Mouse (Mus musculus) intestine, postnatal 0 days (tissue): ENCODE measurements around the gene Adarb2. TPM values are rescaled to one million over a fixed set of nuclear protein-coding genes. Genes with fewer than 3 reads are reported as not detected.

Experiments used
- ATAC-seq: fragments of 200-750 bp; cut with Nextera tagmentation; 2 replicates; pipeline ENCODE4 v1.8.0; 2017; ENCODE audit warnings: mild to moderate bottlenecking, moderate TSS enrichment, moderate library complexity
- H3K27ac ChIP-seq: fragments of 300-500 bp; sonication (generic); 2 replicates; pipeline ENCODE4 v1.5.1; 2014; ENCODE audit warnings: mild to moderate bottlenecking, low read depth, low read length, moderate library complexity
- H3K27me3 ChIP-seq: fragments of 300-500 bp; sonication (generic); replicated peaks from 2 replicates; pipeline ENCODE4 v1.6.1; 2014; ENCODE audit warnings: low read length, mixed read lengths; ENCODE audit not compliant: control insufficient read depth, insufficient read depth
- H3K36me3 ChIP-seq: fragments of 300-500 bp; sonication (generic); 2 replicates; pipeline ENCODE4 v1.6.1; 2014; ENCODE audit warnings: mild to moderate bottlenecking, moderate library complexity; ENCODE audit not compliant: control insufficient read depth, insufficient read depth
- H3K4me1 ChIP-seq: fragments of 300-500 bp; sonication (generic); replicated peaks from 2 replicates; pipeline ENCODE4 v1.6.1; 2014; ENCODE audit warnings: antibody characterized with exemption, low read length, mixed read lengths; ENCODE audit not compliant: control insufficient read depth, insufficient read depth
- H3K4me2 ChIP-seq: fragments of 300-500 bp; sonication (generic); replicated peaks from 2 replicates; pipeline ENCODE4 v1.6.1; 2014; ENCODE audit warnings: low read depth, mild to moderate bottlenecking, moderate library complexity
- H3K4me3 ChIP-seq: fragments of 300-500 bp; sonication (generic); 2 replicates; pipeline ENCODE4 v1.5.1; 2014; ENCODE audit warnings: low read depth, low read length
- H3K9ac ChIP-seq: fragments of 300-500 bp; sonication (generic); 2 replicates; pipeline ENCODE4 v1.6.1; 2014; ENCODE audit warnings: mild to moderate bottlenecking, low read depth, low read length
- H3K9me3 ChIP-seq: fragments of 300-500 bp; sonication (generic); 2 replicates; pipeline ENCODE4 v1.6.1; 2016; ENCODE audit warnings: mixed run types; ENCODE audit not compliant: control insufficient read depth
- CTCF ChIP-seq: sonication (generic); IDR thresholded peaks from 2 replicates; pipeline ENCODE4 v1.5.1; 2016; ENCODE audit warnings: low read depth, mild to moderate bottlenecking, control low read depth, antibody characterized with exemption, moderate library complexity
- WGBS: fragments of 180-500 bp; shearing (Covaris S2); extraction: QIAGEN DNeasy Blood & Tissue Kit; methylation state at CpG from one replicate; pipeline ENCODE4 v1.1.7; 2014; 5-methylcytosine and 5-hydroxymethylcytosine counted together
- polyA plus RNA-seq: library from polyadenylated mRNA; unstranded; fragments of >200 nt; fragmentation: Nextera tagmentation; extraction: Ambion mirVana; gene quantifications from 2 replicates; pipeline ENCODE4 v1.2.1, GENCODE M21; 2015

Gene Adarb2
- polyA plus RNA-seq, 1 experiment from 2014 or later: 0.14 TPM

DNA sequence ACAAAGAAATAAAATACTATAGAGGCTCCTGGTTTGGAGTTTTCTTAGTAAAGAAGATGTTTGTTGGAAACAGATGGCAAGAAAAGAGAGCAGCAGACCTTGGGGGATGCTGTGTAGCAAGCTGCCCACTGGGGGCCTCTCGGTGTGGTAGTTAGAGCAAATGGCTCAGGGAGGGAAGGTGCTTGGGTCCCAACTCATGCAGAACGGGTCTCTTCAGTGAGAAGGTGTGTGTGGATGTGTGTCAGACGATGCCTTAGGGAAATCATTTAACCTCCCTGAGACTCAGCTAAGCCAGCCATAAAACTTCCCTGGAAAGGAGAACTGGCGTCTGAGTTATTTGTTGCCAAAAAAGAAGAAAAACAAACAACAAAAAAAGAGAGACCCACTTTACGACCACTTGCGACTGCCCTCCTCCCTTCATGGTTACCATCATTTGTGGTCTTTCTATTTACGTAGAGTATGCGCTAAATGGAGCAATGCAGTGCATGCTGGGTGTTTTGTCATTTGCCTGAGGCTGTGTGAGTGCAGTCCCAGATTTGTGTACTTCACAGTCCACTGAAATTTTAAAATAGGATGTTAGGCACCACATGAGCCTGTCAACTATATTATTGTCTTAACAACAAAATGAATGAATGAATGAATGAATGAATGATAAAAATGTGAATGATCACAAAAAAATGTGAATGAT is 245.7 kb downstream of the Adarb2 start:
- H3K27me3 ChIP-seq: no peaks in the 10 kb centered on the region
- no peak overlapping the region for H3K4me2 ChIP-seq
- H3K36me3 ChIP-seq: no peaks in the 10 kb centered on the region
- TF ChIP-seq CTCF: no peak
- ATAC-seq: no peak
- WGBS: 49% methylated on average over 8 of the region's 8 CpGs
- H3K9ac ChIP-seq: no peak overlapping the region
- H3K4me3 ChIP-seq: no peak overlapping the region
- H3K9me3 ChIP-seq: no peaks in the 10 kb centered on the region
- no peak overlapping the region for H3K27ac ChIP-seq
- H3K4me1 ChIP-seq: no peaks in the 10 kb centered on the region

DNA sequence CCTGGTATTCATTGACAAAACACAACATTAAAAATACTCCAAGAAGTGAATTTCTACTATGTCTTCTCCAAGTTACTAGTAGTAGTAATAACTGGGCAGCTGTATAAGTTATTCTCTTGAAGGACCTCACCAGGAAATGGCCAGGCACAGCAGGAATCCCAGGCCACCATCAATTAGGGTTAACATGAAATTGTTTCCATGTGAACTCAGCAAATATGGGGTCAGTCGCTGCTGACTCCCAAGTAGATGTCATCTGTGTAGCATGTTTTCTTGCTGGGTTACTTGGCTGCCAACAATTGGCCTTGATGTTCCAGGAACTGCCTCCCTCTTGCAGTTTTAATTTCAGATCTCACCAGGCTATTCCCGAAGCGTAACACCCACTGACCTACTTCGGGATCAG is 248.9 kb downstream of the Adarb2 start:
- ATAC-seq: no peak
- no peak overlapping the region for H3K4me3 ChIP-seq
- H3K9me3 ChIP-seq: no peaks in the 10 kb centered on the region
- WGBS: 88% methylated on average over 4 of the region's 4 CpGs
- no peak overlapping the region for H3K9ac ChIP-seq
- H3K4me2 ChIP-seq: no peak overlapping the region
- H3K36me3 ChIP-seq: no peaks in the 10 kb centered on the region
- no peaks in the 10 kb centered on the region for H3K27me3 ChIP-seq
- no peaks in the 10 kb centered on the region for H3K4me1 ChIP-seq
- no peak overlapping the region for H3K27ac ChIP-seq
- no peak for TF ChIP-seq CTCF

DNA sequence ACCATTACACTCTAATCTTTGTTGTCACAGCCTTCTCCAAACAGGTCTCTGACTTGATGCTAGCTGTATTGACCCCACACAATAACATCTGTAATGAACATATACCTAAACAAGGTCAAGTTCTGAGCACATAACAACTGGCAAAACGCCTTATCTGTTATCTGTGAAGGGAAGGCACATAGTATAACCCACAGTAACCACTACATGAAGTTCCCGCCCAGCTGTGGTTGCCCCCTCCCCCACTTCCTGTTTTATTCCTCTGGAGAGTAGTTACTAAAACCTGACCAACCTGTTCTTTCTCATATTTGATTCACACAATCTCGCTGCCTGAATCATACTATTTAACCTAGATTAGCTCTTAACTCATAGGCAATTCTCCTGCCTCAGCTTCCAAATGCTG is 254.2 kb downstream of the Adarb2 start:
- ATAC-seq: no peak
- no peaks in the 10 kb centered on the region for H3K4me1 ChIP-seq
- no peaks in the 10 kb centered on the region for H3K36me3 ChIP-seq
- no peak overlapping the region for H3K27ac ChIP-seq
- no peak for TF ChIP-seq CTCF
- WGBS: 52% methylated on average over 3 of the region's 3 CpGs
- no peak overlapping the region for H3K4me2 ChIP-seq
- no peaks in the 10 kb centered on the region for H3K9me3 ChIP-seq
- H3K4me3 ChIP-seq: no peak overlapping the region
- no peaks in the 10 kb centered on the region for H3K27me3 ChIP-seq
- H3K9ac ChIP-seq: no peak overlapping the region

DNA sequence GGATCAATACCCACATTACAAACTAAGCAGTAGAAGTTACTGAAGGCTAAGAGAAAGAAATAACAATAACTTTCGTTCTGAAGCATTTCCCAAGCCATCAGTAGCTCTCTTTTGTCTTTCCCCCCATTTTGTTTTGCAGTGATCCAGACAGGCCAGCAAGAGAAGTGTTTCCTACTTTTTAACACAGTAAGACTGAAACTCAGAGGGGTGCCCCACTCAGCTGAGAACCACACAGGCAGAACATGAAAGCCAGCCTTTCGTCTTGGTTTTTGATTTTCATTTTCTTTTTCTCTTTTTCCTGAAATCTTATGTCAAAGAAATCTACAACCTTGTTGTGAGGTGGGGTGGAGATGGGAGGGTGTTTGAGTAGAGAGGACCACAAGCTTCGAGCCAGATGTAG is 255.2 kb downstream of the Adarb2 start:
- H3K27me3 ChIP-seq: no peaks in the 10 kb centered on the region
- ATAC-seq: no peak
- H3K9me3 ChIP-seq: no peaks in the 10 kb centered on the region
- WGBS: 80% methylated on average over 3 of the region's 3 CpGs
- no peak overlapping the region for H3K4me3 ChIP-seq
- no peak overlapping the region for H3K9ac ChIP-seq
- no peaks in the 10 kb centered on the region for H3K36me3 ChIP-seq
- no peak overlapping the region for H3K4me2 ChIP-seq
- no peak for TF ChIP-seq CTCF
- H3K4me1 ChIP-seq: no peaks in the 10 kb centered on the region
- no peak overlapping the region for H3K27ac ChIP-seq

DNA sequence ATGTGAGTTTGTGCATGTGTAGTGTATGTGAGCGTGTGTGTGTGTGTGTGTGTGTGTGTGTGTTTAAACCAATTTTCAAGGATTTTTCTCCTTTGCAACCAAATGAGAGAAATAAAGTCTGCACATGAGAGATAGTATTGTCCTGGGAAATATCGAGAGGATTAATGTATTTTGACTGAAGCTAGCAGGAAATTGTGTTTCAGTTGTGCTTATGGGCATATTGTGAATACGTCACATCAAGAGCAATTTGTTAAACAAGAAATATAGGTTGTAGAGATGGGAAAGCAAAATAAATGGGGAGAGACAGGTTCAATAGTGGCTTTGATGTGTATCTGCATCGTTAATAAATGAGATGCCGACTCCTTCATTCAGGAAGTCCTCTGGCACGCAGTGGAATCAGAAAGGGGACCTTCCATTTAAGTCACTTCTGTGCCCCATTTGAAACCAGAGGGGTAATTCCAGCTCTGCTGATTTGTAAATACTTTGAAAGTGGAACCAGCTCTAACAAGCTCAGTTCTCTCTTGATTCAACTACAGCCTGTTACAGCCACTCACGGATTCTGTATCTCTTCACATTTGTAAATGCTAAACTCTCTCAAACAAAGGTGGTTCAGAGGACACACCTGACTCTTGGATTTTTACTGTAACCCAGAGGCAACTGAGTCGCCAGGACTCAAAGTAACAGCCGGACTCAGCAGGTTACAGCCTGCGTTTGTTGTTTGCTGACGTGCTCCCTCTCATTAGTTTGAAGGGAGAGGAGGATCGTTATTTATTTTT is 265.1 kb downstream of the Adarb2 start:
- no peak for ATAC-seq
- H3K4me1 ChIP-seq: no peaks in the 10 kb centered on the region
- WGBS: 80% methylated on average over 12 of the region's 12 CpGs

DNA sequence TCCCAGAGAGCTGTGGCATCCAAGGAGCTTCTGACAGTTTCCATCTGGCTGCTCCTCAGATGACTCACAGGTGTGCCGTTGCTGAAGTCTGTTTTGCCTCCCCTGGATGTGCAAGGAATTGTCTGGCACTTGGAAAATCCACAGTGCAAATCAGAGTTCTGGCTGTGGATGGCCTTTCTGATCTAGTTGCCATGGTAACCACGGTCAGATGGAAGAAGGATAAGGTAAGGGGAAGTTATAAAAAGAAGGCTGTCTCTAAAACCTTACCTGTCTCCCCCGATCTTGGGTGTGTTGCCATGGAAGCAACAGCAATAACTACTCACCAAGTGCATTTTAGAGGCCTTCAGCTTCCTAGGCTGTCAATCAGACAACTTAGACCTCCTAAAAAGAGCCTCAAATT is 273.6 kb downstream of the Adarb2 start:
- Histone ChIP-seq H3K27ac (no peak overlapping the region), H3K9ac (no peak overlapping the region), H3K27me3 (no peaks in the 10 kb centered on the region), H3K4me2 (no peak overlapping the region), H3K36me3 (no peaks in the 10 kb centered on the region), H3K9me3 (no peaks in the 10 kb centered on the region), H3K4me3 (no peak overlapping the region), H3K4me1 (no peaks in the 10 kb centered on the region)
- ATAC-seq: no peak
- WGBS: 29% methylated on average over 3 of the region's 3 CpGs
- no peak for TF ChIP-seq CTCF

More for the DNA sequence above, 265.1 kb downstream of the Adarb2 start:
- TF ChIP-seq CTCF: no peak
- H3K9me3 ChIP-seq: no peaks in the 10 kb centered on the region
- H3K27me3 ChIP-seq: no peaks in the 10 kb centered on the region
- no peak overlapping the region for H3K9ac ChIP-seq
- H3K4me3 ChIP-seq: no peak overlapping the region
- H3K36me3 ChIP-seq: no peaks in the 10 kb centered on the region
- no peak overlapping the region for H3K27ac ChIP-seq
- no peak overlapping the region for H3K4me2 ChIP-seq
